Mouse (Mus musculus): ENCODE results near the gene Gm10134. TPM values are rescaled to one million over a fixed set of nuclear protein-coding genes. Genes with fewer than 3 reads are reported as not detected.

The Gm10134 gene
- polyA plus RNA-seq, 1 experiment = not detected

DNA sequence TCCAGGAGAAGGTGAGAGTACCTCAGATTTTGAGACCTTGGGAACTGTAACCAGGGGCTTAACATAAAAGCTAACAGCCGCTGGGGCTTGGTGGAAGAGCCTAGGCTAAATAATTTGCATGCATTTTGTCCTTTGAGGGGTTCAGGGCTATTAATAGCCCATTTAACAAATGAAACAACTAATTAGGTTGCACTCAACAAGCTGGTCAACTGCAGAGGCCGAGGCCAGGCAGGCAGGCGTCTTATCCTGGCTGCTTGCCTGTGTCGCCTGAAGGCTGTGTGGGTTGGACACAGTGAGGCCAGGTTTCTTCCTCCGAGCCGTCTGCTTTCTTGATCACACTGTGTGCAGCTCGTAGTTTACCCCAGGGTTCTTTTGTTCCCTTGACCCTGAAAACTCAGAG lies 29.8 kb downstream of the Gm10134 start:
- Histone ChIP-seq H3K4me3 (ENCODE audit: insufficient read depth, poor library complexity, severe bottlenecking) (no peak overlapping the region), H3K27me3 (ENCODE audit: control insufficient read depth, insufficient read depth, insufficient read length) (no peaks in the 10 kb centered on the region), H3K36me3 (ENCODE audit: control insufficient read depth, insufficient read depth) (no peaks in the 10 kb centered on the region), H3ac (ENCODE audit: control insufficient read depth, insufficient read length, low read depth) (no peak overlapping the region), H3K79me3 (ENCODE audit: low read depth) (no peaks in the 10 kb centered on the region), H3K79me2 (ENCODE audit: control insufficient read depth, insufficient read depth) (no peaks in the 10 kb centered on the region)
- no peak for TF ChIP-seq MYOD1 (IDR thresholded peaks at IDR 0.05; ENCODE audit: control insufficient read depth, insufficient read length, low read depth)

DNA sequence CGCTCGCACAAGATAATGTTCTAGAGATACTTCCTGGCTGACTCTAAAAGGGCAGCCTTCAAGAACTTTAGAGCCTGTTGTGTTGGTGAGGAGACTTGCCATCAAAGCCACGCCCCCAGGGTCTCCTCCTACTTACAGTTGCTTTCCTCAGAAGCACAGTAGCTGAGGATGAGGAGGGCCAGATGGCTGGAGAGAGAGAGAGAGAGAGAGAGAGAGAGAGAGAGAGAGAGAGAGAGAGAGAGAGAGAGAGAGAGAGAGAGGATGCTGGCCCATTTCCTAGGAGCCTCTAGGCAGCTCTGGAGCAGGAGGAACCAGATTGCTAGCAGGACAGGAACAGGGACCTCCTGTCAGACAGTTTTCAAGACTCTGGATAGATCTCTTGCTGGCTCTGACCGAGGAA lies 30.3 kb downstream of the Gm10134 start:
- Histone ChIP-seq H3K36me3 (ENCODE audit: control insufficient read depth, insufficient read depth) (no peaks in the 10 kb centered on the region), H3K79me3 (ENCODE audit: low read depth) (no peaks in the 10 kb centered on the region), H3K27me3 (ENCODE audit: control insufficient read depth, insufficient read depth, insufficient read length) (no peaks in the 10 kb centered on the region), H3K79me2 (ENCODE audit: control insufficient read depth, insufficient read depth) (no peaks in the 10 kb centered on the region), H3ac (ENCODE audit: control insufficient read depth, insufficient read length, low read depth) (no peak overlapping the region), H3K4me3 (ENCODE audit: insufficient read depth, poor library complexity, severe bottlenecking) (no peak overlapping the region)
- no peak for TF ChIP-seq USF1 (IDR thresholded peaks at IDR 0.05; ENCODE audit: low read depth)
- no peak for TF ChIP-seq MAX (IDR thresholded peaks at IDR 0.05)

DNA sequence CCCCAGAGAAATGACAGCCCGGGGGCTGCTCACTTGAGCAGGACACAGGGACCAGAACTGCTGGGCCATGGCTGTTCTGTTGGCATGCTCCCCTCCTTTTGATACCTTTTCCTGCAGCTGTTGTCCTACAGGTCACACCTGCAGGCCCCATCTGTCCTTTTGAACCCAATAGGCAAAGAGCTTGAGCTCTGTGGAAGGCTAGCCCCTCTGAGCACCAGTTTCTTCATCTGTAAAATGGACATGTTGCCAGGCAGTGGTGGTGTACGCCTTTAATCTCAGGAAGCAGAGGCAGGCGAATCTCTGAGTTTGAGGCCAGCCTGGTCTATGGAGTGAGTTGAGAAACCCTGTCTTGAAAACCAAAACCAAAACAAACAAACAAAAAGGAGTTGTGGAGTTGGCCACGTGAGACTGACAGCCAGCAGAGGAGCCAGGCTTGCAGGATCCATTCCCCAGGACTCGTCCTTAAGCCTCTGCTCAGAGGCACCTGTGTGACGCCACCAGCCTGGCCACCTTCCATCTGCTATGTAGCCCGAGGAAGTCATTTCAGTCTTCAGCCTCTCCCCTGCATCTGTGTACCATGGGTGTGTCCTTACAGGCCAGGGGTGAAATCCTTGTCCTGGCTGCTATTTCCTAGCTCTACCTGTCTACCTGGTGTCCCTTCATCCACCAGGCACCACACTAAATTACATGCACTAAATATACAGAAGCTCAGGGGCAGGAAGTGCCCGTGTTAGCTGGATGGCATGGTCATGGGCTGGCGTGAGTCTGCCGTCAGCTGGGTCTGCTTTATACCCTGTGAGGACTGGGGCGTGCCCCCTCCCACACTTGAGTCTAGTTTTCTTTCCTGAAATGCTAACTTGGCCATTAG lies 31.1 kb downstream of the Gm10134 start:
- H3K4me3 ChIP-seq (ENCODE audit: insufficient read depth, poor library complexity, severe bottlenecking) = no peak overlapping the region
- H3K79me3 ChIP-seq (ENCODE audit: low read depth) = no peaks in the 10 kb centered on the region
- H3K79me2 ChIP-seq (ENCODE audit: control insufficient read depth, insufficient read depth) = no peaks in the 10 kb centered on the region

DNA sequence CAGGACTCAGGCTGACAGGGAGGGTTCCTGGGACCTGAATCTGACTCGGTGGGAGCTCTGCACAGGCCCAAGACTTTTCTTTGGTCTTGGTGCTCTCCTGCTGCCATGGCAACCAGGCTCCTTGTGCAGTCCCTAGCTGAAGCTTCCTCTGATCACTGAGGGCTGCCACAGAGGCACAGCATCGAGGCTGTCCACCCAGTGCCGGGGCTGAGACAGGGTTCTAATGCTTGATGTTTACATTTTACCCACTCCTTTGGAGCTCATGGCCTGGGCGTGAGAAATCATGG lies 31.7 kb downstream of the Gm10134 start:
- no peak overlapping the region for H3K4me3 ChIP-seq (ENCODE audit: insufficient read depth, poor library complexity, severe bottlenecking)
- no peak overlapping the region for H3ac ChIP-seq (ENCODE audit: control insufficient read depth, insufficient read length, low read depth)
- TF ChIP-seq MYOD1 (IDR thresholded peaks at IDR 0.05; ENCODE audit: control insufficient read depth, insufficient read length, low read depth) = no peak
- no peak for TF ChIP-seq CTCF (IDR thresholded peaks at IDR 0.05; ENCODE audit: control insufficient read depth, insufficient read depth, insufficient read length)
- no peak for TF ChIP-seq FOSL1 (IDR thresholded peaks at IDR 0.05; ENCODE audit: insufficient read depth, low read length, poor library complexity, severe bottlenecking)
- no peak for TF ChIP-seq MYOG (IDR thresholded peaks at IDR 0.05; ENCODE audit: control insufficient read depth, extremely low read depth, insufficient read length)
- no peak for TF ChIP-seq MAX (IDR thresholded peaks at IDR 0.05)
- TF ChIP-seq CEBPB (IDR thresholded peaks at IDR 0.05; ENCODE audit: low read depth) = no peak
- no peak for TF ChIP-seq USF1 (IDR thresholded peaks at IDR 0.05; ENCODE audit: low read depth)
- H3K79me2 ChIP-seq (ENCODE audit: control insufficient read depth, insufficient read depth) = no peaks in the 10 kb centered on the region
- no peaks in the 10 kb centered on the region for H3K79me3 ChIP-seq (ENCODE audit: low read depth)
- H3K36me3 ChIP-seq (ENCODE audit: control insufficient read depth, insufficient read depth) = no peaks in the 10 kb centered on the region
- H3K27me3 ChIP-seq (ENCODE audit: control insufficient read depth, insufficient read depth, insufficient read length) = no peaks in the 10 kb centered on the region

More for the DNA sequence above, 31.1 kb downstream of the Gm10134 start:
- Histone ChIP-seq H3K27me3 (ENCODE audit: control insufficient read depth, insufficient read depth, insufficient read length) (no peaks in the 10 kb centered on the region), H3K36me3 (ENCODE audit: control insufficient read depth, insufficient read depth) (no peaks in the 10 kb centered on the region), H3ac (ENCODE audit: control insufficient read depth, insufficient read length, low read depth) (no peak overlapping the region)
- TF ChIP-seq MYOG (IDR thresholded peaks at IDR 0.05; ENCODE audit: control insufficient read depth, extremely low read depth, insufficient read length) (no peak), MYOD1 (IDR thresholded peaks at IDR 0.05; ENCODE audit: control insufficient read depth, insufficient read length, low read depth) (no peak), CEBPB (IDR thresholded peaks at IDR 0.05; ENCODE audit: low read depth) (no peak), USF1 (IDR thresholded peaks at IDR 0.05; ENCODE audit: low read depth) (no peak), FOSL1 (IDR thresholded peaks at IDR 0.05; ENCODE audit: insufficient read depth, low read length, poor library complexity, severe bottlenecking) (no peak)

DNA sequence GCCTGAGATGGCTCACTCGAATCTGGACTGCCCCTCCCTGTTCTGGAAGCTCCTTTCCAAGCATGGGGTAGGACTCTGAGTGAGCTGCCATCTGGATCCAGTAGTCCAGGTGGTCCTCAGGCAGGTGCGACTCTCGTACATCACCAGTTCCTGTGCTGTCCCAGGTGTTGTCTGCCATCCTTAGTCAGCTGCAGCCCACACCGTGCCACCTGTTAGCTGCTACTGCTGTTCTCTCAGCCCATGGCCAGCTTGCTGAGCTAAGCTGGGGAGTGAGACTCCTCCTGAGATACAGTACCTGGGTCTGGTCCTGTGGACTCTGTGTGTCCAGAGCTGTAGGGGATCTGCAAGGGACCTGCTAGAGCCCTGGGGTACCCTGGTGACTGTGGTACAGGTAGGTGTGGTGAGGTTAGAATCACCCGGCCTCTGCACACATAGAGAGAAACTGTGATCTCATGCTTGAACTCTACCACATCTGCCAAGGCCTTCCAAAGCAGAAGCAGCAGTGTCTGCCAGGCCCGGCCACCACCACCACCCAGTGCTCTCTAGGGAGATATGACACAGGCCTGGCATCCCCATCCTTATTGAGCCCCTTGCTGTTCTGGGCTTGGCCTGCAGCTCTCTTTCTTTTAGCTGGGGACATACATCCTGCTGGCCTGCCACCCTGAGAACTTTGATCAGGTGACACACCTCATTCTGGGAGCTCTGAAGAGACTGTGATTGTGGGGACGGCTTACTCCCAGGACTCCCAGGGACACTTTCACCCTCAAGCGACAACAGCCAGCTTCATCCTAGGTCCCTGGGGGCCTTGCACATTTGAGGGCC lies 32.3 kb downstream of the Gm10134 start:
- Histone ChIP-seq H3K79me2 (ENCODE audit: control insufficient read depth, insufficient read depth) (no peaks in the 10 kb centered on the region), H3K4me3 (ENCODE audit: insufficient read depth, poor library complexity, severe bottlenecking) (no peak overlapping the region)

DNA sequence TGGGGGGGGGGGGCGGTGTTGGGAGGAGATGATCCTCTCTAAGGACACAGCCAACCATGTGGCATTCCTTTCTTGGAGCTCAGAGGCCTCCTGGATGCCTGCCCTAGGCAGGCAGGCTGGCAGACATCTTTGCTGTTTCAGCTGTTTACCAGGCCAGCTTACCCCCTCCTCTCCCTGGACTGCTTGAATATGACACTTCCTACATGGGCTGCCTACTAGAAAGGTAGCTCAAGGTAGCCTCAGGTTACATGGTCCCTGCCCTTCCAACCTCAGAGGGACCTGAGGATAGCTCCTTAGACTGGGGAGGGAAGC lies 32.9 kb downstream of the Gm10134 start:
- TF ChIP-seq CTCF (IDR thresholded peaks at IDR 0.05; ENCODE audit: control insufficient read depth, insufficient read depth, insufficient read length) = no peak
- Histone ChIP-seq H3ac (ENCODE audit: control insufficient read depth, insufficient read length, low read depth) (no peak overlapping the region), H3K27me3 (ENCODE audit: control insufficient read depth, insufficient read depth, insufficient read length) (no peaks in the 10 kb centered on the region), H3K79me2 (ENCODE audit: control insufficient read depth, insufficient read depth) (no peaks in the 10 kb centered on the region), H3K4me3 (ENCODE audit: insufficient read depth, poor library complexity, severe bottlenecking) (no peak overlapping the region), H3K36me3 (ENCODE audit: control insufficient read depth, insufficient read depth) (no peaks in the 10 kb centered on the region), H3K79me3 (ENCODE audit: low read depth) (no peaks in the 10 kb centered on the region)

More for the DNA sequence above, 32.3 kb downstream of the Gm10134 start:
- Histone ChIP-seq H3K79me3 (ENCODE audit: low read depth) (no peaks in the 10 kb centered on the region), H3ac (ENCODE audit: control insufficient read depth, insufficient read length, low read depth) (no peak overlapping the region), H3K27me3 (ENCODE audit: control insufficient read depth, insufficient read depth, insufficient read length) (no peaks in the 10 kb centered on the region), H3K36me3 (ENCODE audit: control insufficient read depth, insufficient read depth) (no peaks in the 10 kb centered on the region)
- TF ChIP-seq FOSL1 (IDR thresholded peaks at IDR 0.05; ENCODE audit: insufficient read depth, low read length, poor library complexity, severe bottlenecking) (no peak), MYOG (IDR thresholded peaks at IDR 0.05; ENCODE audit: control insufficient read depth, extremely low read depth, insufficient read length) (no peak), USF1 (IDR thresholded peaks at IDR 0.05; ENCODE audit: low read depth) (no peak), MAX (IDR thresholded peaks at IDR 0.05) (no peak), MYOD1 (IDR thresholded peaks at IDR 0.05; ENCODE audit: control insufficient read depth, insufficient read length, low read depth) (no peak), CEBPB (IDR thresholded peaks at IDR 0.05; ENCODE audit: low read depth) (no peak), CTCF (IDR thresholded peaks at IDR 0.05; ENCODE audit: control insufficient read depth, insufficient read depth, insufficient read length) (no peak)

Data from C2C12 (cell line).